In genomic region chr1:64121559-64122465, GRCm38 (mm10) we compare ENCODE assay signal across 8 mouse cellular contexts. TPM values are rescaled to one million over a fixed set of nuclear protein-coding genes. Genes with fewer than 3 reads are reported as not detected.
DNase-seq lines count a peak whose midpoint lies in the region; ATAC-seq and TF ChIP-seq lines count a peak whose summit lies in the region.

Gene Klf7 (minus strand): TSS chr1:64122282.

- no peaks in the 10 kb centered on the region for H3K27me3 ChIP-seq in CH12.LX (replicated peaks)
- no peaks in the 10 kb centered on the region for H3K27me3 ChIP-seq in forebrain, embryonic 12.5 days
- H3K27me3 ChIP-seq in heart, postnatal 0 days (ENCODE audit: control insufficient read depth, insufficient read depth, low read length), result no peaks in the 10 kb centered on the region
- peaks cover 8% of the 10 kb centered on the region for H3K27me3 ChIP-seq in liver, embryonic 16.5 days (ENCODE audit: control insufficient read depth, insufficient read depth, low read depth, low read length)
- no peaks in the 10 kb centered on the region for H3K27me3 ChIP-seq in neural tube, embryonic 13.5 days
- no peaks in the 10 kb centered on the region for H3K27me3 ChIP-seq in testis, adult 2 months (ENCODE audit: control insufficient read depth, insufficient read depth, low read length)

- in situ Hi-C loops in CH12.LX (cut with MboI; ENCODE audit: low pct_ligation_motif_present, low pct_unique_long_range_greater_than_20kb, low sequenced_read_pairs), result loop anchor here (10.0 to 25.0 kb wide), 2 partner anchors 73 to 315 kb away; no protein-coding TSS in a partner anchor

- peak within 1 kb of the TSS; percentile 77 for H3K9ac ChIP-seq in CH12.LX (ENCODE audit: insufficient read depth, low read depth)
- peak within 1 kb of the TSS; percentile 98 for H3K9ac ChIP-seq in forebrain, embryonic 12.5 days
- peak within 1 kb of the TSS; percentile 99 for H3K9ac ChIP-seq in heart, postnatal 0 days (replicated peaks; ENCODE audit: low read depth, low read length)
- H3K9ac ChIP-seq in liver, embryonic 16.5 days (ENCODE audit: low read depth, low read length), result peak within 1 kb of the TSS; percentile 79
- H3K9ac ChIP-seq in neural tube, embryonic 13.5 days, result peak within 1 kb of the TSS; percentile 100

- peak; percentile 97 for DNase-seq in CH12.LX (ENCODE audit: extremely low read depth)
- peak; percentile 89 for DNase-seq in c-Kit-positive CD71-positive TER-119-positive erythroid progenitor cells, embryonic 14.5 days (ENCODE audit: low spot score)
- DNase-seq in heart, postnatal 0 days (ENCODE audit: low spot score), result peak; percentile 100
- peak; percentile 95 to 98 for DNase-seq in kidney, postnatal 4 days

- H3K27ac ChIP-seq in CH12.LX (ENCODE audit: insufficient read depth, low read depth), result peak within 1 kb of the TSS; percentile 86
- H3K27ac ChIP-seq in forebrain, embryonic 12.5 days, result peak within 1 kb of the TSS; percentile 100
- peak within 1 kb of the TSS; percentile 100 for H3K27ac ChIP-seq in heart, postnatal 0 days (ENCODE audit: low read depth)
- H3K27ac ChIP-seq in liver, embryonic 16.5 days (ENCODE audit: low read length), result peak within 1 kb of the TSS; percentile 97
- peak within 1 kb of the TSS; percentile 100 for H3K27ac ChIP-seq in neural tube, embryonic 13.5 days (replicated peaks)
- H3K27ac ChIP-seq in testis, adult 2 months (ENCODE audit: control insufficient read depth, insufficient read depth, low read depth, low read length), result peak within 1 kb of the TSS; percentile 99

- peaks cover 4 to 36% of the 10 kb centered on the region in 2 experiments for H3K4me1 ChIP-seq in CH12.LX (ENCODE audit: control insufficient read depth in 1 of 2, insufficient read depth in 2 of 2)
- peaks cover 34% of the 10 kb centered on the region for H3K4me1 ChIP-seq in forebrain, embryonic 12.5 days
- peaks cover 18% of the 10 kb centered on the region for H3K4me1 ChIP-seq in heart, postnatal 0 days (ENCODE audit: control insufficient read depth, insufficient read depth)
- peaks cover 21% of the 10 kb centered on the region for H3K4me1 ChIP-seq in liver, embryonic 16.5 days (ENCODE audit: control insufficient read depth, low read depth, low read length)
- peaks cover 36% of the 10 kb centered on the region for H3K4me1 ChIP-seq in neural tube, embryonic 13.5 days (replicated peaks)
- H3K4me1 ChIP-seq in testis, adult 2 months (ENCODE audit: control insufficient read depth, insufficient read depth, low read length), result peaks cover 5% of the 10 kb centered on the region; the same call in 1 of the 2 replicates

- peak within 1 kb of the TSS; percentile 95; the same call in 1 of the 2 replicates for H3K4me2 ChIP-seq in CH12.LX (ENCODE audit: insufficient read depth, low read depth, poor library complexity, severe bottlenecking)
- H3K4me2 ChIP-seq in forebrain, embryonic 12.5 days, result peak within 1 kb of the TSS; percentile 66
- peak within 1 kb of the TSS; percentile 73 for H3K4me2 ChIP-seq in heart, postnatal 0 days (ENCODE audit: low read depth, low read length)
- peak within 1 kb of the TSS; percentile 75 for H3K4me2 ChIP-seq in liver, embryonic 16.5 days (ENCODE audit: low read depth, low read length)
- peak within 1 kb of the TSS; percentile 58 for H3K4me2 ChIP-seq in neural tube, embryonic 13.5 days

- no peak for TF ChIP-seq EP300 in CH12.LX (IDR thresholded peaks at IDR 0.05; ENCODE audit: low read length)
- peak; percentile 85; the same call in 1 of the 2 replicates for TF ChIP-seq EP300 in heart, postnatal 0 days (IDR thresholded peaks at IDR 0.05; ENCODE audit: low read depth)

- peak; percentile 98 for ATAC-seq in forebrain, embryonic 12.5 days (ENCODE audit: low FRiP score)
- peak; percentile 95 for ATAC-seq in heart, postnatal 0 days (ENCODE audit: insufficient read depth, low read depth)
- ATAC-seq in liver, embryonic 16.5 days (ENCODE audit: low read depth), result peak; percentile 93
- ATAC-seq in neural tube, embryonic 13.5 days (ENCODE audit: low read depth), result peak; percentile 98

- TF ChIP-seq POLR2A in CH12.LX (IDR thresholded peaks at IDR 0.05; ENCODE audit: low read depth, low read length), result peak; percentile 92
- peak; percentile 76 for TF ChIP-seq POLR2A in testis, adult 2 months (IDR thresholded peaks at IDR 0.05; ENCODE audit: control insufficient read depth, low read depth, low read length)

- no peak for TF ChIP-seq CTCF in CH12.LX (conservative IDR thresholded peaks at IDR 0.05 in 1 of 2, IDR thresholded peaks at IDR 0.05 in 1 of 2; ENCODE audit: low read depth in 2 of 2, low read length in 2 of 2)
- TF ChIP-seq CTCF in heart, postnatal 0 days (IDR thresholded peaks at IDR 0.05; ENCODE audit: low read depth), result peak; percentile 0; the same call in 1 of the 2 replicates
- TF ChIP-seq CTCF in testis, adult 2 months (IDR thresholded peaks at IDR 0.05; ENCODE audit: control insufficient read depth, insufficient read depth, insufficient replicate concordance, low read depth, low read length), result no peak

- no peak; the same call in 1 of the 2 replicates for TF ChIP-seq RAD21 in CH12.LX (IDR thresholded peaks at IDR 0.05; ENCODE audit: low read depth, low read length)

- dilution Hi-C loops in CH12.LX (cut with MboI; ENCODE audit: extremely low pct_ligation_motif_present, extremely low pct_unique_long_range_greater_than_20kb, low sequenced_read_pairs), result no loop called here

- no peaks in the 10 kb centered on the region for H3K9me3 ChIP-seq in CH12.LX (replicated peaks; ENCODE audit: low read length)
- H3K9me3 ChIP-seq in forebrain, embryonic 12.5 days, result no peaks in the 10 kb centered on the region
- no peaks in the 10 kb centered on the region for H3K9me3 ChIP-seq in heart, postnatal 0 days (replicated peaks; ENCODE audit: control insufficient read depth, low read length)
- no peaks in the 10 kb centered on the region for H3K9me3 ChIP-seq in liver, embryonic 16.5 days (replicated peaks; ENCODE audit: control insufficient read depth, low read length)
- no peaks in the 10 kb centered on the region for H3K9me3 ChIP-seq in neural tube, embryonic 13.5 days

- H3K36me3 ChIP-seq in CH12.LX (replicated peaks in 1 of 2; ENCODE audit: control insufficient read depth in 1 of 2, insufficient read depth in 1 of 2, low read length in 1 of 2), result peaks cover 0 to 3% of the 10 kb centered on the region in 2 experiments
- no peaks in the 10 kb centered on the region for H3K36me3 ChIP-seq in forebrain, embryonic 12.5 days (replicated peaks)
- no peaks in the 10 kb centered on the region for H3K36me3 ChIP-seq in heart, postnatal 0 days (replicated peaks; ENCODE audit: control insufficient read depth, insufficient read depth, low read length)
- H3K36me3 ChIP-seq in liver, embryonic 16.5 days (ENCODE audit: control insufficient read depth, insufficient read depth), result no peaks in the 10 kb centered on the region
- H3K36me3 ChIP-seq in neural tube, embryonic 13.5 days, result no peaks in the 10 kb centered on the region
- no peaks in the 10 kb centered on the region for H3K36me3 ChIP-seq in testis, adult 2 months (ENCODE audit: control insufficient read depth, insufficient read depth, low read length)

- peak within 1 kb of the TSS; percentile 66 to 97 (median 90) for H3K4me3 ChIP-seq in CH12.LX (replicated peaks in 1 of 3; ENCODE audit: low read depth in 2 of 3, low read length in 2 of 3, poor library complexity in 1 of 3)
- peak within 1 kb of the TSS; percentile 72 for H3K4me3 ChIP-seq in forebrain, embryonic 12.5 days (replicated peaks)
- H3K4me3 ChIP-seq in heart, postnatal 0 days (ENCODE audit: low read depth, low read length), result peak within 1 kb of the TSS; percentile 88
- H3K4me3 ChIP-seq in liver, embryonic 16.5 days (ENCODE audit: low read depth, low read length), result peak within 1 kb of the TSS; percentile 73
- H3K4me3 ChIP-seq in neural tube, embryonic 13.5 days, result peak within 1 kb of the TSS; percentile 62
- H3K4me3 ChIP-seq in testis, adult 2 months (ENCODE audit: control insufficient read depth, low read depth, low read length), result peak within 1 kb of the TSS; percentile 95

- H3K79me2 ChIP-seq in CH12.LX (replicated peaks; ENCODE audit: control insufficient read depth, extremely low read depth, insufficient read depth, poor library complexity, severe bottlenecking), result peaks cover 4% of the 10 kb centered on the region; the same call in 1 of the 2 replicates

- under 1% methylated on average over 80 of the region's 82 CpGs for WGBS in forebrain, embryonic 12.5 days
- under 1% methylated on average over 81 of the region's 82 CpGs for WGBS in heart, postnatal 0 days
- under 1% methylated on average over 81 of the region's 82 CpGs for WGBS in liver, embryonic 16.5 days (ENCODE audit: insufficient replicate concordance)
- WGBS in neural tube, embryonic 13.5 days, result under 1% methylated on average over 82 of the region's 82 CpGs

TF ChIP-seq in CH12.LX, 34 proteins besides CTCF, POLR2A, EP300 and RAD21 (continues in another document):
- TF ChIP-seq CHD1 (IDR thresholded peaks at IDR 0.05; ENCODE audit: low read depth, low read length), result no peak
- TF ChIP-seq BHLHE40 (IDR thresholded peaks at IDR 0.05; ENCODE audit: low read depth, low read length), result peak; percentile 38; the same call in 1 of the 2 replicates
- peak; percentile 96 for TF ChIP-seq ZMIZ1 (IDR thresholded peaks at IDR 0.05; ENCODE audit: low read depth, low read length)
- TF ChIP-seq TBP (conservative IDR thresholded peaks at IDR 0.05; ENCODE audit: low read depth, low read length), result peak; percentile 95
- TF ChIP-seq CHD2 (IDR thresholded peaks at IDR 0.05; ENCODE audit: low read length), result peak; percentile 82
- no peak for TF ChIP-seq RCOR1 (conservative IDR thresholded peaks at IDR 0.05; ENCODE audit: low read depth, low read length)
- peak; percentile 74 for TF ChIP-seq NRF1 (IDR thresholded peaks at IDR 0.05; ENCODE audit: low read depth, low read length)
- no peak for TF ChIP-seq PAX5 (IDR thresholded peaks at IDR 0.05; ENCODE audit: low read length)
- TF ChIP-seq TCF12 (IDR thresholded peaks at IDR 0.05; ENCODE audit: low read depth, low read length), result peak; percentile 80
- TF ChIP-seq MXI1 (IDR thresholded peaks at IDR 0.05; ENCODE audit: low read depth, low read length), result no peak
- TF ChIP-seq MAZ (IDR thresholded peaks at IDR 0.05; ENCODE audit: low read depth, low read length), result peak; percentile 97
- peak; percentile 99 for TF ChIP-seq MEF2A (IDR thresholded peaks at IDR 0.05; ENCODE audit: borderline replicate concordance, low read depth, low read length)

RNA-seq across cellular contexts. Expression of gene Klf7, which starts in this region (rescaled TPM):
- total RNA-seq in CH12.LX (2012; rRNA removed) (4.7 and 6.2 TPM in 2 replicates), CH12.LX (2014; rRNA removed) (3.7 and 4.3 TPM in 2 replicates)
- 6.5 and 6.7 TPM in 2 replicates for polyA plus RNA-seq in CH12.LX (2012; ENCODE audit: insufficient read length, low read depth)
- polyA plus RNA-seq in forebrain, embryonic 12.5 days (2016; fragmentation: Nextera tagmentation; extraction: Ambion mirVana), result 40.7 and 46.9 TPM in 2 replicates
- total RNA-seq in heart, postnatal 0 days (2014; rRNA removed; ENCODE audit: low replicate concordance), result 8.6 and 21.3 TPM in 2 replicates
- 13.5 and 17.4 TPM in 2 replicates for polyA plus RNA-seq in heart, postnatal 0 days (2015; fragmentation: Nextera tagmentation; extraction: Ambion mirVana)
- 5.4 and 7.8 TPM in 2 replicates for polyA plus RNA-seq in liver, embryonic 16.5 days (2015; fragmentation: Nextera tagmentation; extraction: Ambion mirVana)
- 78.7 and 86.4 TPM in 2 replicates for polyA plus RNA-seq in neural tube, embryonic 13.5 days (2015; fragmentation: Nextera tagmentation; extraction: Ambion mirVana)
- polyA plus RNA-seq in testis, adult 2 months (2012; rRNA removed), result 1.1 and 2.5 TPM in 2 replicates

Comparison
In these comparisons a context has a peak if more than half of its experiments do, and no peak if none do; other contexts are left out.
1. Peak in every context shown above with its lines: DNase-seq, ATAC-seq, H3K4me3 ChIP-seq and H3K27ac ChIP-seq.